Mouse (Mus musculus) telencephalon, adult 2 months (tissue): ENCODE results near the gene Gm8068.
"Not testable (repeated sequence)": the region's sequence is repeated elsewhere in the genome, so short reads cannot be mapped to it uniquely, and the experiment has no call there.

Experiments used
- DNase-seq: peaks from one replicate; pipeline ENCODE4 v3.0.0-alpha.2; 2011; ENCODE audit warnings: low read depth, low spot score

The Gm8068 gene

DNA sequence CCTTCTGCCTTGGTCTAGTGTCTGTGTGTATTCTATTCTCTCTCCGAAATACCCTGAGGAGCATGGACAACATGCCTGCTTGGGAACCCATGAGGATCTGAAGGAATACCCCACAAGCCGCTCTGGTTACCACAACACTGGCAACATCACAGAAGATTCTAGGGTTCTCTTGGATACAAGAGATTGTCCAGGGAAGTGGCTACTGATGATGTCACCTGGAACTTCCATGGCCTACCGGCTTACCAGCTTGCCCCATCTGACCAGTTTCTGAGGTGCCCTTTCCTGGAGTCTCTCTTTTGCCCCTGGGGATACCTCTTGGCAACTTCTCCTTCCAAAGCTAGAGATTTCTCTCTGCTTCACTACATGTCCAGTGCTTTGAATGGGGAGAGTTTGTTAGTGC lies at the start of gene Gm8068:
Gene Gm8068 (minus strand): TSS at position 101 of the 400 bp plus-strand sequence.
- DNase-seq, result not testable (repeated sequence)

DNA sequence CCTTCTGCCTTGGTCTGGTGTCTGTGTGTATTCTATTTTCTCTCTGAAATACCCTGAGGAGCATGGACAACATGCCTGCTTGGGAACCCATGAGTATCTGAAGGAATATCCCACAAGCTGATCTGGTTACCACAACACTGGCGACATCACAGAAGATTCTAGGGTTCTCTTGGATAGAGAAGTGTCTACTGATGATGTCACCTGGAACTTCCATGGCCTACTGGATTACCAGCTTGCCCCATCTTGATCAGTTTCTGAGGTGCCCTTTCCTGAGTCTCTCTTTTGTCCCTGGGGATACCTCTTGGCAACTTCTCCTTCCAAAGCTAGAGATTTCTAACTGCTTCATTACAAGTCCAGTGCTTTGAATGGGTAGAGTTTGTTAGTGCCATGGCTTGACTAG lies 48.8 kb upstream of the Gm8068 start, which contains the start of gene Gm7929:
Gene Gm7929 (minus strand): TSS at position 101 of the 400 bp plus-strand sequence.
- not testable (repeated sequence) for DNase-seq

DNA sequence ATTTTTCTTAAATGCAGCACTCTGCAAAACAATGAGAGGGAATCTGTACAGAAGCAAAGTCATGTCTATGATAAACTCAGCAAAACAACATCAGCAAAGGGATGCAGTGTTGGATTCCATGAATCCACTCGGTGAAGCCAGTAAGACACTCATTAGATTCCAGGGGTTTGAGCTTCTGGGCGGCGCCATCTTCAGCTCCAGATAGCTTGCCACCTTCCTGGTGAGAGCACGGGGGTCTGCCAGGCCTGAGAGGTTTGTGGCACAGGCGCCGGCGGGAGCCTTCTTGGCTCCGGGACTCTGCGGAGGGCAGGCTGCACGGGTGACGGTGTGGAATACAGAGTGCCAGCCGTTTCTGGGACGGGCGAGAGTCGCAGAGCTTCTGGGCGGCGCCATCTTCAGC lies 21.8 kb upstream of the Gm8068 start:
- not testable (repeated sequence) for DNase-seq

DNA sequence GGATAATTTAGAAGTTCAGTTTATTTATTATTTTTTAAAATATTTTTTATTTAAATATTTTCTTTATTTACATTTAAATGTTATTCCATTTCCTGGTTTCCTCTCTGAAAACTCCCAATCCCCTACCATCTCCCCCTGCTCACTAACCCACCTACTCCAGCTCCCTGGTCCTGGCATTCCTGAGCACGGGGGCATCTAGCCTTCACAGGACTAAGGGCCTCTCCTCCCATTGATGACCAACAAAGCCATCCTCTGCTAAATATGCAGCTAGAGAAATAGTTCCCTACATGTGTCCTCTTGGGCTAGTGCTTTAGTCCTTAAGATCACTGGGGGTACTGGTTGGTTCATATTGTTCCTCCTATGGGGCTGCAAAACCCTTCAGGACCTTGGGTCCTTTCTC lies 15.5 kb upstream of the Gm8068 start:
- not testable (repeated sequence) for DNase-seq

DNA sequence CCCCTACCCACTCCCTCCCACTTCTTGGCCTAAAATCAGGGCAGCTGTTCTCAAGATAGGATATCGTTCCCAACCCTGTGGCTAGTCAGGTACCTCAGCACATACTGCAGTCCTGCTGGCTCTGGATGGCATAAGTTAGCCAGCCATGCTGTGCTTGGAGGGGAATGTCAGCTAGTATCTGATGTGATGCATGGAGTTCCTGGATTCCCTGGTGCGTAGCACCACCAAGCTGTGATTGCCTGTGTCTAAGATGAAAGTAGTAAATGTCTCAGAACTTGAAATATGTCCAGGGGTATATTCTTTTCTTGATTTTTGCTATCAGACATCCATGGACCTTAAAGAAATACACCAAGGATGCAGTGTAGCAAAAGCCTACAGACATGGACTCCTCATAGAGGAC lies 53.5 kb downstream of the Gm8068 start:
- DNase-seq, result not testable (repeated sequence)
